Mouse (Mus musculus): ENCODE measurements at regions not wholly inside any gene's neighbourhood (a gene's known extent, or its start where the extent isn't known, plus 50 kb on each side); places are given as distances from the start of the nearest gene placed in this dataset.

DNA sequence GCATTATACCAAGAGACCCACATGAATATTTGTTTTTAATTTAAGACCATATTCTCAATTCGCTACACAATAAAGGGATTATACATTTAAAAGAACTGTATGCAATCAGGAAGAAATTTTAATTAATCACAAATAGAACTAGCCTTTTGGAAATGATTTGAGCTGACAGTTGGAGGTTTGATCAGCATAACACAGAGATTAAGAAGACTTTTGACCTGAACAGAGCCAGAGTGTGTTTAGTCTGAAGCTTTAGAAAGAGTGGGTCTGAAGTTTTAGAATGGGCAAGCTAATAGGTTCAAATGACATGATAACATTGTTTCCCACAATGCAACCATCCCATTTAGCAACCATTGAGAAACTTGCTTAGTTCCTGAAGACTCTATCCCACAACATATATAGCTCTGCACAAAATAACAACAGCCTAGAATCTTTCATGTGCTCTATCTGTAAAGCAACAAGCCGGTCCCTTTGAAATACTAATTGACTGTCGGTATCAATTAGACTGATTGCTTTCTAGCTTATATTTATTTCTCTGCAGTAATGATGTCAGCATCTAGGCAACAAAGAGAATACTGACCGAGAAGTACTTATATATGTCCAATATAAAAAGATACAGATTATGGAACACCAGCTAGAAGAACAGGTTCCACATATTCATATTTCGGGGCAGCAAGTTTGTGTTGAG, 135.9 kb downstream of the Trim52 start:
- Histone ChIP-seq H3K4me3 (ENCODE audit: insufficient read depth, poor library complexity, severe bottlenecking) (no peak overlapping the region), H3K36me3 (ENCODE audit: control insufficient read depth, insufficient read depth) (no peaks in the 10 kb centered on the region), H3K79me2 (ENCODE audit: control insufficient read depth, insufficient read depth) (no peaks in the 10 kb centered on the region), H3K27me3 (ENCODE audit: control insufficient read depth, insufficient read depth, insufficient read length) (no peaks in the 10 kb centered on the region), H3K79me3 (ENCODE audit: low read depth) (no peaks in the 10 kb centered on the region), H3ac (ENCODE audit: control insufficient read depth, insufficient read length, low read depth) (no peak overlapping the region)
- TF ChIP-seq MAX (IDR thresholded peaks at IDR 0.05) = no peak
- no peak for TF ChIP-seq MYOG (IDR thresholded peaks at IDR 0.05; ENCODE audit: control insufficient read depth, extremely low read depth, insufficient read length)
- TF ChIP-seq MYOD1 (IDR thresholded peaks at IDR 0.05; ENCODE audit: control insufficient read depth, insufficient read length, low read depth) = no peak
- TF ChIP-seq CTCF (IDR thresholded peaks at IDR 0.05; ENCODE audit: control insufficient read depth, insufficient read depth, insufficient read length) = no peak
- no peak for TF ChIP-seq USF1 (IDR thresholded peaks at IDR 0.05; ENCODE audit: low read depth)
- TF ChIP-seq CEBPB (IDR thresholded peaks at IDR 0.05; ENCODE audit: low read depth) = no peak
- no peak for TF ChIP-seq FOSL1 (IDR thresholded peaks at IDR 0.05; ENCODE audit: insufficient read depth, low read length, poor library complexity, severe bottlenecking)

DNA sequence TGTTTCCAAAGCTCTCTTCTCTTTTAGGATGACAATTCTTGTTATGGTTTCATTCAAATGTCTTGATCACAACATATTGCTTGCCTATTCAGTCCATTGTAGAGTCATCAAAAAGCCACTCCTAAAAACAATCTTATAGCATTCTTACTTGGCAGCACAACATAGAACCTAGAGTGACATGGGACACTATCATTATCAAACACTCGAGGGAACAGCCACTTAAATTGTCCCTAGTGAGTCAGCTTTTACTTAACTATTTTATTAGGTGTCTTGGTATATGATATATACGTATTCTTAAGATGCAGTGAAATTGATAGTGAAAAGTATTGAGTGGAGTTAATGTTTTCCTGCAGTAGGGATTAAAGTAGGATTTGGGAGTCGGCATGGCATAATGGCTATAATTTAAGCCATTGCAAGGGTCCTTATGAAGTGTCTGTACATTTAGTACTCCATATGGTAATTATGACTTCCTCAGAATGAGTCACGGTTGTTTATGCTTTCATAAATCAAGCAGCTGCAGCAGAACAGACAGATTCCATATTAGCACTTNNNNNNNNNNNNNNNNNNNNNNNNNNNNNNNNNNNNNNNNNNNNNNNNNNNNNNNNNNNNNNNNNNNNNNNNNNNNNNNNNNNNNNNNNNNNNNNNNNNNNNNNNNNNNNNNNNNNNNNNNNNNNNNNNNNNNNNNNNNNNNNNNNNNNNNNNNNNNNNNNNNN, 153.6 kb downstream of the Trim52 start:
- H3K79me2 ChIP-seq (ENCODE audit: control insufficient read depth, insufficient read depth) = no peaks in the 10 kb centered on the region
- H3K36me3 ChIP-seq (ENCODE audit: control insufficient read depth, insufficient read depth) = no peaks in the 10 kb centered on the region
- no peak overlapping the region for H3ac ChIP-seq (ENCODE audit: control insufficient read depth, insufficient read length, low read depth)
- no peaks in the 10 kb centered on the region for H3K27me3 ChIP-seq (ENCODE audit: control insufficient read depth, insufficient read depth, insufficient read length)
- TF ChIP-seq MAX (IDR thresholded peaks at IDR 0.05) = no peak
- no peak for TF ChIP-seq FOSL1 (IDR thresholded peaks at IDR 0.05; ENCODE audit: insufficient read depth, low read length, poor library complexity, severe bottlenecking)
- TF ChIP-seq USF1 (IDR thresholded peaks at IDR 0.05; ENCODE audit: low read depth) = no peak
- TF ChIP-seq MYOD1 (IDR thresholded peaks at IDR 0.05; ENCODE audit: control insufficient read depth, insufficient read length, low read depth) = no peak
- TF ChIP-seq CTCF (IDR thresholded peaks at IDR 0.05; ENCODE audit: control insufficient read depth, insufficient read depth, insufficient read length) = no peak
- no peak for TF ChIP-seq MYOG (IDR thresholded peaks at IDR 0.05; ENCODE audit: control insufficient read depth, extremely low read depth, insufficient read length)
- no peak for TF ChIP-seq CEBPB (IDR thresholded peaks at IDR 0.05; ENCODE audit: low read depth)
- no peak overlapping the region for H3K4me3 ChIP-seq (ENCODE audit: insufficient read depth, poor library complexity, severe bottlenecking)
- H3K79me3 ChIP-seq (ENCODE audit: low read depth) = no peaks in the 10 kb centered on the region

DNA sequence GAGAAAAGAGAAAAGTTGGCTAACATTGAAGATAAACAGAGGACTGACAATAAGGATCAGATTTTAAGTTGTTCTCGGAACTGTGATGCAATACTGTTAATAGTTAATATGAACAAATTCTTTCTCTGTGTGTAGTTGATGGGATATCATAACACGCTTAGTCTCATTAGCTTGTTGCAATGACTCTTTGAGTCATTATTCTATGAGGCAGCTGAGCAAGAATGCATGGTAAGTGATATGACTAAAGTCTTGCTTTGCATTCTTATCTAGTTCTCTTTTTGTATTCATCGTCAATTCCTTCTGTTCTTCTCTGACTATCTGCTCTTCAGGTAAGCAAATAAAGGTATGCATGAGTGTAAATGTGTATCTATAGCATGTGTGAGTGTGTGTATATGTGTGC, 159.3 kb downstream of the Trim52 start:
- Histone ChIP-seq H3K4me3 (ENCODE audit: insufficient read depth, poor library complexity, severe bottlenecking) (no peak overlapping the region), H3K27me3 (ENCODE audit: control insufficient read depth, insufficient read depth, insufficient read length) (no peaks in the 10 kb centered on the region), H3K36me3 (ENCODE audit: control insufficient read depth, insufficient read depth) (no peaks in the 10 kb centered on the region), H3ac (ENCODE audit: control insufficient read depth, insufficient read length, low read depth) (no peak overlapping the region), H3K79me3 (ENCODE audit: low read depth) (no peaks in the 10 kb centered on the region), H3K79me2 (ENCODE audit: control insufficient read depth, insufficient read depth) (no peaks in the 10 kb centered on the region)
- TF ChIP-seq CTCF (IDR thresholded peaks at IDR 0.05; ENCODE audit: control insufficient read depth, insufficient read depth, insufficient read length) (no peak), USF1 (IDR thresholded peaks at IDR 0.05; ENCODE audit: low read depth) (no peak), MYOG (IDR thresholded peaks at IDR 0.05; ENCODE audit: control insufficient read depth, extremely low read depth, insufficient read length) (no peak), MYOD1 (IDR thresholded peaks at IDR 0.05; ENCODE audit: control insufficient read depth, insufficient read length, low read depth) (no peak)

DNA sequence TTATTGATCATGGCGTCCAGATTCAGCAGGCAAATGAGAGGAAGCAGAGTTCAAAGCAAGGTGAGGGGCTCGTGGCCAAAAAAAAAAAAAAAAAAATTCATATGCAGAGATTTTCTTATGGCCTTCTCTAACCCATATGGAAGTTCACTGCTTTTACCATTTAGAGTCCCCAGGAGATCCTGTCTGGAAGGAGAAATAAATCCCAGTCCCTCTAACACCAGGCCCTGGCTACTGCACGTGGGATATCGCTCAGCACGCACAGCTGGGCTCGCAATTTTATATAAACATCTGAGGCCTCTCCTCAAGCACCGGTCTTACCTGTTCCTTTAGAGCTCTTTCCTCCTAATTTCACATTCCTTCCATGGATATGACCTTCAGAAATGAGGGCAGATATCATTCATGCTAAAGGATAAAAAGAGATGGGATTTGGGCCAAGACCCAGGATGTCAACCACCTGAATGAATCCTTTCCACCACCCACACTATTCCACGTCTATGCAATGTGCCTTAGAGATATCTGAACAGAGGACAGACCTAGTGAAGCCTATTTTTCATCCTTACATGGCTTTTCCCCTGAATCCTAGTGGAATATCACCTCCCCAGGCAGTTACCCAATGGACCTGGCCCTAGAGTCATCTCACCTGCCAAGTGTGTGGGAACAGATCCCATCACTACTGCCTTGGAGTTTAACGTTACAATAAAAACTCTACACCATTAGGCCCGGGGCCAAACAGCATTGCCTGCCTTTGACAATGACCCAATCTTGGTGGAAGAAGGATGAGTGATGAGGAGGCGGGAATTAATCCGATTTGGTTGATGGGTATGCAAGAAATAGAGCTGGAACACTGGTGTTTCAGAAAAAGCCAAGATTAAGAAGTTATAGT, 161.9 kb downstream of the Trim52 start:
- no peak for TF ChIP-seq MYOD1 (IDR thresholded peaks at IDR 0.05; ENCODE audit: control insufficient read depth, insufficient read length, low read depth)
- TF ChIP-seq USF1 (IDR thresholded peaks at IDR 0.05; ENCODE audit: low read depth) = no peak
- TF ChIP-seq MYOG (IDR thresholded peaks at IDR 0.05; ENCODE audit: control insufficient read depth, extremely low read depth, insufficient read length) = no peak
- TF ChIP-seq CTCF (IDR thresholded peaks at IDR 0.05; ENCODE audit: control insufficient read depth, insufficient read depth, insufficient read length) = no peak
- no peak for TF ChIP-seq CEBPB (IDR thresholded peaks at IDR 0.05; ENCODE audit: low read depth)
- no peak for TF ChIP-seq FOSL1 (IDR thresholded peaks at IDR 0.05; ENCODE audit: insufficient read depth, low read length, poor library complexity, severe bottlenecking)
- TF ChIP-seq MAX (IDR thresholded peaks at IDR 0.05) = no peak
- Histone ChIP-seq H3K27me3 (ENCODE audit: control insufficient read depth, insufficient read depth, insufficient read length) (no peaks in the 10 kb centered on the region), H3K79me2 (ENCODE audit: control insufficient read depth, insufficient read depth) (no peaks in the 10 kb centered on the region), H3K4me3 (ENCODE audit: insufficient read depth, poor library complexity, severe bottlenecking) (no peak overlapping the region), H3K36me3 (ENCODE audit: control insufficient read depth, insufficient read depth) (no peaks in the 10 kb centered on the region), H3K79me3 (ENCODE audit: low read depth) (no peaks in the 10 kb centered on the region), H3ac (ENCODE audit: control insufficient read depth, insufficient read length, low read depth) (no peak overlapping the region)

DNA sequence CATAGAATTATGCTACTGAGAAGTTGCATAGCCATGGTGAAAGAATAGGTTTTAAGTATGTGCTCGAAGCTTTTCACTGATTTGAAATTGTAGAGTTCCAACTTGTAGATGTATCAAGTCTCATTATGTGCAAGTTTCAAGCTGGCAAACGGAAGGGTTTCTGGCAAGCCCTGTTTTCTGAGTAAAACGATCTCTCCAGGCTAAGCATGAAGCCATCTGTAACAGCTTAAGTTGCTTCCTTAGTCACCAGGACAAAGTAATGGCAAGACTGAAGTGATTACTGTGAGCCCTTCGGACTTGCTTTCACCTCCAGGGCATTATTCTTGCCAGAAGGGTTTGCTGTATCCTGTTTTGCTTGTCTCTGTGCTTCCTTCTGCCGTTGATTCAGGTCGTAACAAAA, 163.7 kb downstream of the Trim52 start:
- no peak overlapping the region for H3K4me3 ChIP-seq (ENCODE audit: insufficient read depth, poor library complexity, severe bottlenecking)
- H3K36me3 ChIP-seq (ENCODE audit: control insufficient read depth, insufficient read depth) = no peaks in the 10 kb centered on the region
- TF ChIP-seq MYOD1 (IDR thresholded peaks at IDR 0.05; ENCODE audit: control insufficient read depth, insufficient read length, low read depth) (no peak), FOSL1 (IDR thresholded peaks at IDR 0.05; ENCODE audit: insufficient read depth, low read length, poor library complexity, severe bottlenecking) (no peak), MAX (IDR thresholded peaks at IDR 0.05) (no peak), CTCF (IDR thresholded peaks at IDR 0.05; ENCODE audit: control insufficient read depth, insufficient read depth, insufficient read length) (no peak), CEBPB (IDR thresholded peaks at IDR 0.05; ENCODE audit: low read depth) (no peak), USF1 (IDR thresholded peaks at IDR 0.05; ENCODE audit: low read depth) (no peak)
- no peak overlapping the region for H3ac ChIP-seq (ENCODE audit: control insufficient read depth, insufficient read length, low read depth)
- no peaks in the 10 kb centered on the region for H3K79me2 ChIP-seq (ENCODE audit: control insufficient read depth, insufficient read depth)
- H3K79me3 ChIP-seq (ENCODE audit: low read depth) = no peaks in the 10 kb centered on the region
- no peaks in the 10 kb centered on the region for H3K27me3 ChIP-seq (ENCODE audit: control insufficient read depth, insufficient read depth, insufficient read length)
